Mouse (Mus musculus) subcutaneous adipose tissue, adult 2 months (tissue): ENCODE measurements around the gene Gm29797. TPM values are rescaled to one million over a fixed set of nuclear protein-coding genes. Genes with fewer than 3 reads are reported as not detected.

ENCODE experiments used
- polyA plus RNA-seq: library from polyadenylated mRNA; depleted of rRNA; stranded (reverse); fragments of >200 nt; gene quantifications from 2 replicates; pipeline ENCODE4 v1.2.3, GENCODE M21; 2012; ENCODE audit warnings: low replicate concordance; rRNA removed

Gm29797 gene
- 0.18 TPM in 1 of 2 replicates, not detected in the other for polyA plus RNA-seq

GRCm38 (mm10) chr2:181656734-181657133 lies at the start of gene Gm29797:
TSS of gene Gm29797 (plus strand) at chr2:181657034.

GRCm38 (mm10) chr2:181671326-181671725 lies 14.5 kb downstream of the Gm29797 start, which contains the start of gene Sox18:
TSS of gene Sox18 (minus strand) at chr2:181671640.

GRCm38 (mm10) chr2:181679951-181680715 lies 23.3 kb downstream of the Gm29797 start, which contains the start of gene Tcea2:
TSS of gene Tcea2 (plus strand) at chr2:181680310.

GRCm38 (mm10) chr2:181693339-181694280 lies 36.8 kb downstream of the Gm29797 start, which contains the start of gene Rgs19:
TSS of gene Rgs19 (minus strand) at chr2:181693977.

GRCm38 (mm10) chr2:181698241-181698640 lies 41.4 kb downstream of the Gm29797 start, which contains the start of gene Lkaaear1:
TSS of gene Lkaaear1 (minus strand) at chr2:181698442.

Other genes starting within 250 kb of the Gm29797 start
- 15.9 and 17.4 TPM in 2 replicates for gene Zbtb46, start 197.6 kb upstream of the Gm29797 start, polyA plus RNA-seq
- 0.09 TPM in 1 of 2 replicates, not detected in the other for gene Abhd16b, start 163.8 kb upstream of the Gm29797 start, polyA plus RNA-seq
- 66.8 and 68.3 TPM in 2 replicates for gene Tpd52l2, start 159.9 kb upstream of the Gm29797 start, polyA plus RNA-seq
- 84.6 and 85.6 TPM in 2 replicates for gene Dnajc5, start 136.5 kb upstream of the Gm29797 start, polyA plus RNA-seq
- gene Uckl1, start 72.1 kb upstream of the Gm29797 start, polyA plus RNA-seq, result 127 and 167 TPM in 2 replicates
- gene Prpf6, start 65.2 kb upstream of the Gm29797 start, polyA plus RNA-seq, result 19.6 and 30.6 TPM in 2 replicates
- 43.7 and 126 TPM in 2 replicates for gene Zfp512b, start 64.2 kb upstream of the Gm29797 start, polyA plus RNA-seq
- 5.7 and 18.6 TPM in 2 replicates for gene Samd10, start 57.8 kb upstream of the Gm29797 start, polyA plus RNA-seq
- 119 and 168 TPM in 2 replicates for gene Sox18, start 14.6 kb downstream of the Gm29797 start, polyA plus RNA-seq
- 14.7 and 37.5 TPM in 2 replicates for gene Tcea2, start 23.3 kb downstream of the Gm29797 start, polyA plus RNA-seq
- gene Rgs19, start 36.9 kb downstream of the Gm29797 start, polyA plus RNA-seq, result 110 and 123 TPM in 2 replicates
- gene Lkaaear1, start 41.4 kb downstream of the Gm29797 start, polyA plus RNA-seq, result not detected in 2 replicates
- gene Oprl1, start 58.0 kb downstream of the Gm29797 start, polyA plus RNA-seq, result 0.21 and 0.55 TPM in 2 replicates
- not detected in 2 replicates for gene Myt1, start 106.3 kb downstream of the Gm29797 start, polyA plus RNA-seq
- gene Pcmtd2, start 180.8 kb downstream of the Gm29797 start, polyA plus RNA-seq, result 27.4 and 35.0 TPM in 2 replicates
- 6.4 and 8.5 TPM in 2 replicates for gene Polr3k, start 207.3 kb downstream of the Gm29797 start, polyA plus RNA-seq